Mouse (Mus musculus) retina, postnatal 7 days (tissue): Measurements from ENCODE around the gene Gm19684.
"Not testable (repeated sequence)": the region's sequence is repeated elsewhere in the genome, so short reads cannot be mapped to it uniquely, and the experiment has no call there.

Experiments used
- DNase-seq: peaks from one replicate; pipeline ENCODE4 v3.0.0-alpha.2; 2012; ENCODE audit warnings: low read depth, low spot score

The Gm19684 gene

GRCm38 (mm10) chr17:36176132-36176531 is 54.7 kb downstream of the Gm19684 start:
- DNase-seq: not testable (repeated sequence)

DNA sequence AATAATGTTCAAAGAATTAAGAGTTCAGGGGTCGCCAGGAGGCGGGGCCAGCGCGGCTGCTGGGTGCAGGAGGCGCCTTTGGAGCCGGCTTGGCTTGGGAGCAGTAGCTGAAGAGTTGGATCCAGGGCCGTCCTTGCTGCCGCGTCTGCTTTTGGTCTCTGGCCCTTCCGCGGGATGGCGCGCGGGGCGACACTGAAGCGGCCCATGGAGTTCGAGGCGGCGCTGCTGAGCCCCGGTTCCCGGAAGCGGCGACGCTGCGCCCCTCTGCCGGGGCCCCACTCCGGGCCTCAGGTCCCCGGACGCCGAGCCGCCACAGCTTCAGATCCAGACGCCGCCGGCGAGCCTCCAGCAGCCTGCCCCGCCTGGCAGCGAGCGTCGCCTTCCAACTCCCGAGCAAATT is 57.5 kb downstream of the Gm19684 start:
- DNase-seq: not testable (repeated sequence)
